Mouse (Mus musculus) fat pad, adult 2 months (tissue): Measurements from ENCODE around the gene Ctdspl.

Experiments used
- DNase-seq: peaks from one replicate; pipeline ENCODE4 v3.0.0-alpha.2; 2011; ENCODE audit warnings: low read depth, low spot score; ENCODE audit errors: extremely low read depth

Ctdspl gene

GRCm38 (mm10) chr9:119090462-119090861, 164.2 kb downstream of the Ctdspl start:
- DNase-seq: no peak

DNA sequence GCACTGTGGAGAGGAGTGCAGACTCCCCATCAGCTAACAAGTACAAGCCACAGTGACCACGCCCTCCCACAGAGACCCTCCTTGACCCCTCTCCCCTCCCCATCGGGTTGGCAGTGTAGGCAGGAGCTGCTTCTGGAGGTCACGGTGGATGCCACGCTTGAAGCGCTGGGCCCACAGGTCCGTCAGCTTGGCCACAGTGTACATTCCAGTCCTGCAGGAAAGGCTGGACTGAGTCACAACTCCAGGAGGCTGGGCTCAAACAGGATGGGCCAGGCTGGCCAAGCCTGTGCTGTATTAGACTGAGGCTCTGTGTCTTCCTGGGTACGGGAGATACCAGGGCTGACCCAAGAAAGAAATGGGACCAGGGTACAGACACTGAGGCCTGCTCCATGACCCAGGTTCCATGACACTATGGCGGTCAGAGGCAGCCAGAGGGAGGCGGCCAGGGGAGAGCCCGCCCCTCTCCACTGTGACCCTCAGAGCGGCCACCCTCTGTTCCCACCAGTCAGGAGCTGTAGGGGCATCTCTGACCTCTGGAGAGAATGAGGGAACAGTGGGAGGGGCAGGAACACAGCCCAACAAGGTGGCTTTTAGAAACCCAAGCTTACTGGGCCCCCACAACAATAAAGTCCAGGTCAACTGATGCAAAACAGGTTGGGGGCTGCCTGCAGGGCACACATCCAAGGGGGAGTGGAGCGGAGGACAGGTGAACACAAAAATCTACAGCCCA, 165.5 kb downstream of the Ctdspl start:
- no peak for DNase-seq

- no peak for DNase-seq
Observed at GRCm38 (mm10) chr9:119092473-119093418, 166.5 kb downstream of the Ctdspl start.
